Mouse (Mus musculus): Measurements from ENCODE around the gene Gm49403.

- TF ChIP-seq CTCF (IDR thresholded peaks at IDR 0.05; ENCODE audit: low read depth, low read length), result no peak
- no peak for TF ChIP-seq EP300 (IDR thresholded peaks at IDR 0.05; ENCODE audit: insufficient read depth, low read depth, low read length)
- TF ChIP-seq POLR2A (IDR thresholded peaks at IDR 0.05; ENCODE audit: insufficient read depth, low read length), result no peak
These were observed 19.7 kb downstream of the Gm49403 start for GRCm38 (mm10) chr19:8903412-8903811.
